Mouse (Mus musculus) thymus, adult 2 months (tissue): ENCODE data around the gene Adamts15. TPM values are rescaled to one million over a fixed set of nuclear protein-coding genes. Genes with fewer than 3 reads are reported as not detected.

Experiments
- DNase-seq: peaks from one replicate; pipeline ENCODE4 v3.0.0; 2021
- H3K27ac ChIP-seq: fragments of 200-500 bp; 2 replicates; pipeline ENCODE4 v1.5.1; 2012; ENCODE audit warnings: low read length, control low read depth; ENCODE audit not compliant: control insufficient read depth, insufficient read depth
- H3K27me3 ChIP-seq: fragments of 200-500 bp; 2 replicates; pipeline ENCODE4 v1.6.1; 2012; ENCODE audit warnings: mild to moderate bottlenecking, low read length, moderate library complexity, mixed read lengths; ENCODE audit not compliant: control insufficient read depth, insufficient read depth
- H3K36me3 ChIP-seq: fragments of 200-500 bp; 2 replicates; pipeline ENCODE4 v1.6.1; 2012; ENCODE audit warnings: mild to moderate bottlenecking, low read length, moderate library complexity; ENCODE audit not compliant: control insufficient read depth, insufficient read depth
- H3K4me1 ChIP-seq: fragments of 200-500 bp; replicated peaks from 2 replicates; pipeline ENCODE4 v1.6.1; 2012; ENCODE audit warnings: low read length; ENCODE audit not compliant: control insufficient read depth, insufficient read depth
- H3K4me3 ChIP-seq: fragments of 200-500 bp; 2 replicates; pipeline ENCODE4 v1.5.1; 2012; ENCODE audit warnings: mild to moderate bottlenecking, low read length, control low read depth, moderate library complexity; ENCODE audit not compliant: control insufficient read depth, insufficient read depth
- CTCF ChIP-seq: fragments of 200-500 bp; IDR thresholded peaks from 2 replicates; pipeline ENCODE4 v1.5.1; 2012; ENCODE audit warnings: mild to moderate bottlenecking, control low read depth, low read length, moderate library complexity, borderline replicate concordance; ENCODE audit not compliant: control insufficient read depth, poor library complexity, insufficient read depth; ENCODE audit errors: extremely low read depth
- POLR2A ChIP-seq: fragments of 200-500 bp; IDR thresholded peaks from 2 replicates; pipeline ENCODE4 v1.6.1; 2012; ENCODE audit warnings: mild to moderate bottlenecking, low read length, control low read depth, moderate library complexity; ENCODE audit not compliant: control insufficient read depth, poor library complexity, insufficient read depth; ENCODE audit errors: extremely low read depth
- WGBS: fragments of 180-500 bp; shearing (Covaris S2); methylation state at CpG from one replicate; pipeline ENCODE4 v1.1.7; 2018; 5-methylcytosine and 5-hydroxymethylcytosine counted together
- polyA plus RNA-seq: library from polyadenylated mRNA; depleted of rRNA; stranded (reverse); fragments of >200 nt; gene quantifications from 2 replicates; pipeline ENCODE4 v1.2.3, GENCODE M21; 2012

Adamts15 gene
- polyA plus RNA-seq, 1 experiment, result 1.5 TPM

DNA sequence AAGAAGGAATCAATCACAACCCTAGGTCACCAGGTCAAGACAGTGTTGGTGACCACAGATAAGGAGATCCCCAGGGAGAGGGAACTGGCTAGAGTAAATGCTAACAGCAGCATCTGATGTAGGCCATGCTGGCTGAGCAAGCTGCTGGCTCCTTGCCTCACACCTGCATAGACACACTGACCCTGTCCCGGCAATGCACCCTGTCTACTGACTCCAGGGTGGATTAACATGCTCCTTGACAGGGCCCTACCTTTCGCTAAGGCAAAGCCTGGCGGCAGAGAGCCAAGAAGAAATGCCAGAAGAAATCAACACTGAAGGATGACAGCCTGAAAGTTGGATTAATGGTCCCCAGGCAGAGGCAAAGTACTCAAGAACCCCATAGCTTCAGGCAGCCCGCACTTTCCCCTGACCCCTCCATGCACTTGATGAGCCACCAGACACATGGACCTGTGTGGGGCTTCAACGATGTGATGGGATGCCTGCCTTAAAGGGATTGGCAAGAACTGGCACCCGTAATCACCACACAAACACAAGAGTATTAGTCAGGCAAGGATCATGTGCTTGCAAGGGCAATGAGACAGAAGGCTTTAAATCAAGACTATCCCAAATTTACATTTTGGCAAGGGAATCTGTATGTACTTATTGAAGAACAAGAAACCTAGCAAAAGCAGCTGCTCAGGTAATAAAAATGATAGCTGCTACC lies 5.8 kb downstream of the Adamts15 start:
- no peak overlapping the region for H3K4me3 ChIP-seq
- H3K36me3 ChIP-seq, result no peaks in the 10 kb centered on the region
- WGBS, result 89% methylated on average over 6 of the region's 6 CpGs
- H3K27me3 ChIP-seq, result no peaks in the 10 kb centered on the region
- no peak for DNase-seq
- TF ChIP-seq POLR2A (no peak), CTCF (no peak)
- H3K4me1 ChIP-seq, result no peaks in the 10 kb centered on the region
- no peak overlapping the region for H3K27ac ChIP-seq

- no peaks in the 10 kb centered on the region for H3K27me3 ChIP-seq
- no peaks in the 10 kb centered on the region for H3K36me3 ChIP-seq
- DNase-seq, result no peak
- H3K27ac ChIP-seq, result no peak overlapping the region
- WGBS, result 84% methylated on average over 2 of the region's 2 CpGs
- TF ChIP-seq POLR2A, result no peak
- TF ChIP-seq CTCF, result no peak
- no peak overlapping the region for H3K4me3 ChIP-seq
- no peaks in the 10 kb centered on the region for H3K4me1 ChIP-seq
These were observed 8.0 kb downstream of the Adamts15 start for GRCm38 (mm10) chr9:30914241-30914640.

GRCm38 (mm10) chr9:30913429-30913828 lies 8.8 kb downstream of the Adamts15 start:
- H3K27me3 ChIP-seq, result no peaks in the 10 kb centered on the region
- 85% methylated on average over 3 of the region's 3 CpGs for WGBS
- TF ChIP-seq CTCF, result no peak
- TF ChIP-seq POLR2A, result no peak
- no peaks in the 10 kb centered on the region for H3K4me1 ChIP-seq
- H3K4me3 ChIP-seq, result no peak overlapping the region
- H3K36me3 ChIP-seq, result no peaks in the 10 kb centered on the region
- no peak overlapping the region for H3K27ac ChIP-seq
- DNase-seq, result no peak

DNA sequence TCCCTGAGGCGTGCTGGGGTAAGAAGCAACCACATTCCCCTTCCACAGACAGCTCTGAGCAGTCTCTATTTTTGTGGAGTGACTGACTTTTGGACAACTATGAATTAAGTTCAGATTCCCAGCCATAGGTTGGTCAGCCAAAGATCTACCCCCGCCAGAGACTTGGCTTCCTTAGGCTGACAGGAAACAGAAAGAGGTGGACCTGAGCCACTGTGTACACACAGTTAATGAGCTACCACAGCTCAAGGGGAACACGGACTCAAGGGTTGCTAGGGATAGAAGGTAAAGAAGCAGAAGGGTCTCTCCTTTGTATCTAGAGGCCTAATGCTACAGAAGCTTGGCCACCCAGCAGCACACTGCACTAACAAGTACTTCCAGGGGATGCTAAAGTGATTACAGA lies 10.1 kb downstream of the Adamts15 start:
- Histone ChIP-seq H3K27ac (no peak overlapping the region), H3K4me3 (no peak overlapping the region), H3K4me1 (no peaks in the 10 kb centered on the region), H3K27me3 (no peaks in the 10 kb centered on the region), H3K36me3 (no peaks in the 10 kb centered on the region)
- DNase-seq, result no peak
- 53% methylated on average over 3 of the region's 3 CpGs for WGBS
- TF ChIP-seq CTCF (no peak), POLR2A (no peak)

- no peak overlapping the region for H3K27ac ChIP-seq
- no peak overlapping the region for H3K4me3 ChIP-seq
- 89% methylated on average over 5 of the region's 5 CpGs for WGBS
- no peaks in the 10 kb centered on the region for H3K4me1 ChIP-seq
- DNase-seq, result no peak
- no peaks in the 10 kb centered on the region for H3K36me3 ChIP-seq
- TF ChIP-seq POLR2A, result no peak
- TF ChIP-seq CTCF, result no peak
- H3K27me3 ChIP-seq, result no peaks in the 10 kb centered on the region
These were observed 11.8 kb downstream of the Adamts15 start for GRCm38 (mm10) chr9:30910491-30910890.

GRCm38 (mm10) chr9:30908973-30909372 lies 13.3 kb downstream of the Adamts15 start:
- 86% methylated on average over 5 of the region's 5 CpGs for WGBS
- H3K27me3 ChIP-seq, result no peaks in the 10 kb centered on the region
- no peak overlapping the region for H3K27ac ChIP-seq
- no peaks in the 10 kb centered on the region for H3K36me3 ChIP-seq
- DNase-seq, result no peak
- H3K4me1 ChIP-seq, result no peaks in the 10 kb centered on the region
- TF ChIP-seq CTCF (no peak), POLR2A (no peak)
- H3K4me3 ChIP-seq, result no peak overlapping the region

DNA sequence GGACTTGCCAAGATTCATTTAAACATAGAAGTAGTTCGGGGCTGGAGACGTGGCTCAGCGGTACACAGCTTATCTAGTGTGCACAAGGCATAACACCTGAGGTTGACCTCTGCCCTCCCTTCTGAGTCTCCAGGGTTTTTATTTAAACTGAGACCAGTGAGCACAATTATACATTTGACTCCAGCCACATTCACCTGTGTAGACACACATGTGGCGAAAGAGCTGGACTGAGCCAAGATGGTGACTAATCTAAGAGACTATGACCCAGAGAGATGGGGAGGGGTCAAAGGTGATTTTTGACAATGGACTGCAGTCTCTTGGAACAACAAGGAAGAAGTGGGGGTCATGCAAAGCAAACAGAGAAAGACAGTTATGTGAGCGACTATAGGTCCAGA lies 14.0 kb downstream of the Adamts15 start:
- WGBS, result 93% methylated on average over 5 of the region's 5 CpGs
- Histone ChIP-seq H3K27ac (no peak overlapping the region), H3K4me1 (no peaks in the 10 kb centered on the region), H3K4me3 (no peak overlapping the region), H3K27me3 (no peaks in the 10 kb centered on the region), H3K36me3 (no peaks in the 10 kb centered on the region)
- TF ChIP-seq CTCF (no peak), POLR2A (no peak)
- no peak for DNase-seq
